ENCODE assay signal across 8 mouse cellular contexts in the genomic region with DNA sequence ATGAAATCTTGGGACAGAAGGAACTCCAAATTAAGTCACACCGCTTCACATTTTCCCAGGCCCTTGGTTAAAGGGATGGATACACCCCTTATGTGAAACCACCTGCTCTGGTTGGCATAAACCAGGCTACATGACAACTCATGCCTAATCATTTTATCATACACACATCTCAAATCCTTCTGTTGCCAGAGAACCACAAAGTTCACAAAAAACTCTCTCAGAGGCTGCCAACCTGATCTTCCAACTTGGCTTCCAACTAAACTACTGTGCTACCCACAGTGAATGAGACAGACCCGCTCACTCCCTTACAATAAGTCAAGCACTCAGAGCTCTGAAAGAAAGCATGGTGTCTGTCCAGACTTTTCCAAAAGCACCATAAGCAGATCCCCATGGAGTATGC. TPM values are rescaled to one million over a fixed set of nuclear protein-coding genes. Genes with fewer than 3 reads are reported as not detected.
DNase-seq lines count a peak whose midpoint lies in the region; ATAC-seq and TF ChIP-seq lines count a peak whose summit lies in the region.

No protein-coding gene starts in this region.

- H3K27me3 ChIP-seq in embryonic facial prominence, embryonic 13.5 days = no peaks in the 10 kb centered on the region
- H3K27me3 ChIP-seq in hindbrain, embryonic 16.5 days (replicated peaks; ENCODE audit: control insufficient read depth, insufficient read depth, low read length) = no peaks in the 10 kb centered on the region
- H3K27me3 ChIP-seq in myocyte (ENCODE audit: control insufficient read depth, insufficient read depth, insufficient read length) = no peaks in the 10 kb centered on the region

- WGBS in embryonic facial prominence, embryonic 13.5 days = 82% methylated on average over 2 of the region's 2 CpGs
- WGBS in hindbrain, embryonic 16.5 days = 55% methylated on average over 2 of the region's 2 CpGs

- no peak overlapping the region for H3K9ac ChIP-seq in embryonic facial prominence, embryonic 13.5 days
- H3K9ac ChIP-seq in hindbrain, embryonic 16.5 days (ENCODE audit: low read depth, low read length) = peak overlapping the region; percentile 20; the same call in 1 of the 2 replicates

- ATAC-seq in embryonic facial prominence, embryonic 13.5 days (ENCODE audit: insufficient number of reproducible peaks, insufficient read depth, low FRiP score, low TSS enrichment, low read depth) = no peak
- ATAC-seq in hindbrain, embryonic 16.5 days = no peak
- no peak for ATAC-seq in erythroid progenitor cell, adult 5-6 weeks (replicated peaks; ENCODE audit: low FRiP score, poor library complexity, severe bottlenecking)

- no peak for DNase-seq in layer of hippocampus, adult 2 months (ENCODE audit: low spot score in 2 of 2)
- no peak for DNase-seq in layer of hippocampus, postnatal 10 days (ENCODE audit: low spot score in 2 of 2)
- no peak for DNase-seq in embryo, embryonic 10 days (ENCODE audit: low spot score)
- no peak for DNase-seq in cerebellum, adult 18-20 months

- peaks cover 56% of the 10 kb centered on the region for H3K79me2 ChIP-seq in myocyte (ENCODE audit: control insufficient read depth, insufficient read depth)

- H3K4me1 ChIP-seq in embryonic facial prominence, embryonic 13.5 days = peaks cover 42% of the 10 kb centered on the region
- H3K4me1 ChIP-seq in hindbrain, embryonic 16.5 days (ENCODE audit: control insufficient read depth, insufficient read depth, low read depth, low read length) = peaks cover 23% of the 10 kb centered on the region

- TF ChIP-seq POLR2A in myocyte (IDR thresholded peaks at IDR 0.05; ENCODE audit: insufficient read length, low read depth) = no peak

- no peak for TF ChIP-seq CTCF in layer of hippocampus, adult 2 months (conservative IDR thresholded peaks at IDR 0.05)

- 0 out of 2 replicates have a peak, but pooled peaks cover 3% of the 10 kb centered on the region for H3K36me3 ChIP-seq in embryonic facial prominence, embryonic 13.5 days
- H3K36me3 ChIP-seq in hindbrain, embryonic 16.5 days (ENCODE audit: control insufficient read depth, insufficient read depth, low read length) = no peaks in the 10 kb centered on the region
- no peaks in the 10 kb centered on the region for H3K36me3 ChIP-seq in myocyte (ENCODE audit: control insufficient read depth, insufficient read depth)

- peak overlapping the region; percentile 96; the same call in 1 of the 2 replicates for H3K27ac ChIP-seq in layer of hippocampus, adult 2 months
- H3K27ac ChIP-seq in embryonic facial prominence, embryonic 13.5 days = no peak overlapping the region
- peak overlapping the region; percentile 10; the same call in 1 of the 2 replicates for H3K27ac ChIP-seq in hindbrain, embryonic 16.5 days (ENCODE audit: low read depth, low read length)

- peak overlapping the region; percentile 67 for H3K4me2 ChIP-seq in embryonic facial prominence, embryonic 13.5 days
- H3K4me2 ChIP-seq in hindbrain, embryonic 16.5 days (ENCODE audit: low read length) = peak overlapping the region; percentile 68
- peak overlapping the region; percentile 90 for H3K4me2 ChIP-seq in myocyte (ENCODE audit: low read depth)

- H3ac ChIP-seq in myocyte (ENCODE audit: control insufficient read depth, insufficient read length) = no peak overlapping the region

- H3K4me3 ChIP-seq in layer of hippocampus, adult 2 months = peak overlapping the region; percentile 85
- H3K4me3 ChIP-seq in embryonic facial prominence, embryonic 13.5 days = peak overlapping the region; percentile 96
- peak overlapping the region; percentile 81 for H3K4me3 ChIP-seq in hindbrain, embryonic 16.5 days (ENCODE audit: low read length)
- peak overlapping the region; percentile 29 for H3K4me3 ChIP-seq in myocyte

- H3K9me3 ChIP-seq in embryonic facial prominence, embryonic 13.5 days = no peaks in the 10 kb centered on the region
- H3K9me3 ChIP-seq in hindbrain, embryonic 16.5 days (ENCODE audit: control insufficient read depth, low read length) = no peaks in the 10 kb centered on the region

TF ChIP-seq in myocyte, 11 proteins besides CTCF, POLR2A, EP300 and RAD21:
- TF ChIP-seq MYOG (IDR thresholded peaks at IDR 0.05; ENCODE audit: control insufficient read depth in 1 of 3, insufficient read depth in 1 of 3, insufficient read length in 2 of 3, low read depth in 2 of 3) (no peak), TCF12 (IDR thresholded peaks at IDR 0.05; ENCODE audit: insufficient read depth, poor library complexity, severe bottlenecking) (no peak), E2F4 (IDR thresholded peaks at IDR 0.05; ENCODE audit: insufficient read depth) (no peak)

RNA-seq across cellular contexts. Expression of a gene that starts 1.6 kb away (rescaled TPM):
- total RNA-seq in layer of hippocampus, adult 2 months (2021) = 10 to 100 TPM; 56.7 to 57.9 TPM
- total RNA-seq in layer of hippocampus, postnatal 10 days (2021) = 10 to 100 TPM; 55.9 to 63.9 TPM
- polyA plus RNA-seq in embryonic facial prominence, embryonic 13.5 days (2015; fragmentation: Nextera tagmentation; extraction: Ambion mirVana) = 49.9 and 50.1 TPM in 2 replicates
- 27.2 and 29.8 TPM in 2 replicates for polyA plus RNA-seq in hindbrain, embryonic 16.5 days (2015; fragmentation: Nextera tagmentation; extraction: Ambion mirVana)
- 5.1 TPM for polyA plus RNA-seq in myocyte (2012; fragmentation: generic; extraction: Trizol)
- 33.5 and 45.8 TPM in 2 replicates for total RNA-seq in erythroid progenitor cell, adult 5-6 weeks (2015; ENCODE audit: low replicate concordance)
- total RNA-seq in erythroid progenitor cell, adult 5-6 weeks (2017; ENCODE audit: low replicate concordance) = 30.5 and 33.4 TPM in 2 replicates

Comparison
In these comparisons a context has a peak if more than half of its experiments do, and no peak if none do; other contexts are left out.
1. H3K4me3 ChIP-seq: peak in every context shown above with its lines; median percentile 96 in embryonic facial prominence, embryonic 13.5 days; 85 in layer of hippocampus, adult 2 months; 81 in hindbrain, embryonic 16.5 days; 29 in myocyte.